Mouse (Mus musculus) stomach, embryonic 14.5 days (tissue): ENCODE data around the gene Ttc7. TPM values are rescaled to one million over a fixed set of nuclear protein-coding genes. Genes with fewer than 3 reads are reported as not detected.
"Not testable (repeated sequence)": the region's sequence is repeated elsewhere in the genome, so short reads cannot be mapped to it uniquely, and the experiment has no call there.

ENCODE experiments used
- ATAC-seq: fragments of 200-750 bp; cut with Nextera tagmentation; 2 replicates; pipeline ENCODE4 v1.8.0; 2017; ENCODE audit warnings: low read depth, moderate TSS enrichment; ENCODE audit not compliant: insufficient number of reproducible peaks, insufficient read depth, low FRiP score
- H3K27ac ChIP-seq: fragments of 300-500 bp; sonication (generic); 2 replicates; pipeline ENCODE4 v1.5.1; 2014; ENCODE audit warnings: mild to moderate bottlenecking, low read length, moderate library complexity, mixed read lengths
- H3K27me3 ChIP-seq: fragments of 300-500 bp; sonication (generic); 2 replicates; pipeline ENCODE4 v1.6.1; 2014; ENCODE audit warnings: low read length, control low read depth, mixed read lengths; ENCODE audit not compliant: control insufficient read depth, insufficient read depth
- H3K36me3 ChIP-seq: fragments of 300-500 bp; sonication (generic); 2 replicates; pipeline ENCODE4 v1.6.1; 2014; ENCODE audit warnings: mild to moderate bottlenecking, control low read depth, low read length, moderate library complexity, mixed read lengths; ENCODE audit not compliant: control insufficient read depth, insufficient read depth
- H3K4me1 ChIP-seq: fragments of 300-500 bp; sonication (generic); 2 replicates; pipeline ENCODE4 v1.6.1; 2014; ENCODE audit warnings: low read length, control low read depth, mixed read lengths; ENCODE audit not compliant: control insufficient read depth, insufficient read depth
- H3K4me2 ChIP-seq: fragments of 300-500 bp; sonication (generic); replicated peaks from 2 replicates; pipeline ENCODE4 v1.6.1; 2014; ENCODE audit warnings: low read depth, low read length, control low read depth
- H3K4me3 ChIP-seq: fragments of 300-500 bp; sonication (generic); 2 replicates; pipeline ENCODE4 v1.5.1; 2014; ENCODE audit warnings: low read depth, low read length, control low read depth
- H3K9ac ChIP-seq: fragments of 300-500 bp; sonication (generic); replicated peaks from 2 replicates; pipeline ENCODE4 v1.6.1; 2014; ENCODE audit warnings: low read depth, mild to moderate bottlenecking, control low read depth, low read length, moderate library complexity, mixed read lengths
- H3K9me3 ChIP-seq: fragments of 300-500 bp; sonication (generic); 2 replicates; pipeline ENCODE4 v1.6.1; 2016; ENCODE audit warnings: low read depth, low read length, control low read depth; ENCODE audit not compliant: control insufficient read depth
- WGBS: fragments of 180-500 bp; shearing (Covaris S2); extraction: QIAGEN DNeasy Blood & Tissue Kit; methylation state at CpG from one replicate; pipeline ENCODE4 v1.1.7; 2014; 5-methylcytosine and 5-hydroxymethylcytosine counted together
- polyA plus RNA-seq: library from polyadenylated mRNA; unstranded; fragments of >200 nt; fragmentation: Nextera tagmentation; extraction: Ambion mirVana; gene quantifications from 2 replicates; pipeline ENCODE4 v1.2.1, GENCODE M21; 2014

Ttc7 gene
- polyA plus RNA-seq, 1 experiment from 2014 or later: 5.9 TPM

DNA sequence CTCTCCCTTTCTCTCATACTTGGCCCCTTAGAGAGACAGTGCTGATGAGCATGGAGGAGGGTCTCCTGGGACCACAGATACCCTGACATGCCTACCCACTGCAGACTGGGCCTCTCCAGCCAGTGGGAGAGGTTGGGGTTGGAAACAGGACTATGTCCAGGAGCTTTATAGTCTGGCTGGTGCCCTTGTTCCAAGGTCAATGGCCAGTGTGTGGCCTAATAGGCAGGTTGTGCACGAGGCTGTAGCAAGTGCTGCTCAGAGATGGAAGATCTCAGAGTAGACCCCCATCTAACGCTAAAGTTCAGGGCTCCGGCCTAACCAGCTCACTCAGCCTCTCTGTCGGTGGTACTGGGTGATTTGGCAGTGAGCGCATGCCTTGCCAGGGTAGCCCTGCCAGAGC lies 9.1 kb downstream of the Ttc7 start:
- Histone ChIP-seq H3K9me3 (no peaks in the 10 kb centered on the region), H3K36me3 (no peaks in the 10 kb centered on the region), H3K4me1 (no peaks in the 10 kb centered on the region), H3K27me3 (no peaks in the 10 kb centered on the region), H3K9ac (no peak overlapping the region), H3K27ac (no peak overlapping the region), H3K4me2 (no peak overlapping the region), H3K4me3 (no peak overlapping the region)
- WGBS: 89% methylated on average over 5 of the region's 5 CpGs
- no peak for ATAC-seq

DNA sequence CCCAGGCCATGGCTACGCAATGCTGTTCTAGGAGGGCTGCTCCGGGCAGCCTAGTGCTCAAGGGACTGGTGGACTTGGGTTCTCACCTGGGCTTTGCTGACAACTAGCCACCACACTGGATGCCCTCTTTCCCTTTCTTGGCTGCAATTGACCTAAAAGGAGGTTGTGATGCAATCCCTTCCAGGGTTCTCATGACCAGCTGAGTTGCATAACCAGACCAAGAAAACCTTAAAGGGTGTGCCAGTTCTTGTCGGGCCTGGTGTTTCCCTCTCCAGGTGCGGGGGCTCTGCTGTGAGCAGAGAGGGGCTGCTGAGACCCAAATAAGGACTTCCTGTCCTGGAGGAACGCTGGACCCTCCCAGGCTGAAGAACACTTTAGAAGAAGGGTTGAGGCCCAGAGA lies 10.4 kb downstream of the Ttc7 start:
- Histone ChIP-seq H3K9ac (no peak overlapping the region), H3K27me3 (no peaks in the 10 kb centered on the region), H3K36me3 (no peaks in the 10 kb centered on the region), H3K4me1 (no peaks in the 10 kb centered on the region), H3K4me2 (no peak overlapping the region), H3K27ac (no peak overlapping the region), H3K4me3 (no peak overlapping the region), H3K9me3 (no peaks in the 10 kb centered on the region)
- 77% methylated on average over 5 of the region's 5 CpGs for WGBS
- ATAC-seq: no peak

DNA sequence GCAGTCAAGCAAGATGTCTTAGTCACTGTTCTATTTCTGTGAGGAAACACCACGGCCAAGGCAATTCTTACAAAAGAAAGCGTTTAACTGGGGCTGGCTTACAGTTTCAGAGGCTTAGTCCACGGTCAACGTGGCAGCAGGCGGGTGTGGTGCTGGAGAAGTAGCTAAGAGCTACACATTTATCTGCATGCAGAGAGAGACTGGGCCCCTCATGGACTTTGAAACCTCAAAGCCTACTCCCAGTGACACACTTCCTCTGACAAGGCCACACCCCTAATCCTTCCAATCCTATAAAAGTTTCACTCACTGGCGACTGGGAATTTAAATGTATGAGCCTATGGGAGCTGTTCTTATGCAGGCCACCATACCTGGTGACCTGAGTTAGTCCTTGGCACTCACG lies 13.1 kb downstream of the Ttc7 start:
- H3K36me3 ChIP-seq: no peaks in the 10 kb centered on the region
- no peaks in the 10 kb centered on the region for H3K4me1 ChIP-seq
- H3K27ac ChIP-seq: no peak overlapping the region
- ATAC-seq: no peak
- H3K9ac ChIP-seq: no peak overlapping the region
- H3K9me3 ChIP-seq: no peaks in the 10 kb centered on the region
- no peak overlapping the region for H3K4me3 ChIP-seq
- WGBS: 81% methylated on average over 7 of the region's 7 CpGs
- no peak overlapping the region for H3K4me2 ChIP-seq
- H3K27me3 ChIP-seq: no peaks in the 10 kb centered on the region

DNA sequence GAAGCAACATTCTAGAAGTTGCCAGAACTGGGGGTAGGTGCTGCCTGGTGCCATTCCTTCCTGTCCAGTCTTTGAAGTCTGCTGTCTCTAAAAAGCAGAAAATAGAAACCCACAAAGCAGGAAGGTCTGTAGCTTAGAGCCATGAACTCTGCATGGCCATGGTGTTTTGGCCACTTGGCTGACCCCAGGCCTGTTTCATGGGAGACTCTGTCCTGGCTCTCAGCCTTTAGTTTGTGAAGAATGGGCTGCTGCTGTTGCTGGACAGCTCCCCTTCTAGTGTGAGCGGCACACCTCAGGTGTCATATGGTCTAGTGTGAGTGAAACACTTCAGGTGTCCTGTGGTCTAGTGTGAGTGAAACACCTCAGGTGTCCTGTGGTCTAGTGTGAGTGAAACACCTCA lies 14.0 kb downstream of the Ttc7 start:
- not testable (repeated sequence) for ATAC-seq, H3K4me3 ChIP-seq, H3K4me2 ChIP-seq, H3K36me3 ChIP-seq, H3K9ac ChIP-seq, H3K27ac ChIP-seq, H3K9me3 ChIP-seq, H3K27me3 ChIP-seq, H3K4me1 ChIP-seq
- WGBS: 68% methylated on average over 1 of the region's 1 CpGs

DNA sequence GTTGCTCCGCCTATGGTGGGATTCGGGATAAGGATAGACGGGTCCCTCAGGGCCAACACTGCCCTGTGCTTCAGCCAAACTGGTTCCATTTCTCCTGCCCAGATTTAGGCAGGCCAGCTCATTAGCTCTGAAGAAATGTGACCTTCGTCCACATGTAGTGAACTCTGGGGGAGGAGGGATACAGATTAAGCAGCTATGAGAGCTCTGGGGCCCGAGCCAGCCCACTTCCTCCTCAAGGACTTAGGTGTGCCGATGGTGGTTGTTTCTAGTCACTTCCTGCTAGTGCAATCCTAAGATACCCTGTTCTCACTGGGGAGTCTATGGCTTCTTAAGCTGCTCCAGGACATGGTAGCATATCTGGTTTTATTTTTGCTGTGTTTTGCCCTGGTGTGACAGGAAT lies 16.3 kb downstream of the Ttc7 start:
- no peaks in the 10 kb centered on the region for H3K9me3 ChIP-seq
- 64% methylated on average over 6 of the region's 6 CpGs for WGBS
- ATAC-seq: no peak

DNA sequence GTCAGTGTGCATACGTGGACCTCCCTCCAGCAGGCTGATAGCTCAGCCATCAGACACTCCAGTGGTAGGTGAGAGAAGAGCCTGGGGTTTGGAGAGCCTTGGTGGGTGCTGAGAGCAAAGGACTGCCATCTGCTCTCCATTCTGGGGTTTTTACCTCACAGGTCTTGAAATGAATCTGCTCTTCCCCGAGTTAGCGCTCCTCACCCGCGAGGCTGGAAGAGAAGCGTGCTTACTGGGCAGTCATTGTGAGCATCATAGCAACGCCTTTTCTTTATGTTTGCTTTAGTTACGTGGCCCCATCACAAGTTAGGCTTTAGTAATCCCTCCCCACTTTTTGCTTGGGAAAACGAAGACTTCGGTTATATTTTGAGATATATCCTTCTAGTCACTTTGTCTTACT lies 17.7 kb downstream of the Ttc7 start:
- no peak overlapping the region for H3K4me2 ChIP-seq
- no peak overlapping the region for H3K27ac ChIP-seq
- 78% methylated on average over 10 of the region's 10 CpGs for WGBS
- H3K36me3 ChIP-seq: no peaks in the 10 kb centered on the region
- H3K4me1 ChIP-seq: peaks cover 2% of the 10 kb centered on the region; the same call in 1 of the 2 replicates
- H3K9me3 ChIP-seq: no peaks in the 10 kb centered on the region
- no peak for ATAC-seq
- H3K27me3 ChIP-seq: no peaks in the 10 kb centered on the region
- no peak overlapping the region for H3K4me3 ChIP-seq
- H3K9ac ChIP-seq: no peak overlapping the region

More for the DNA sequence above, 16.3 kb downstream of the Ttc7 start:
- Histone ChIP-seq H3K4me1 (peaks cover 2% of the 10 kb centered on the region; the same call in 1 of the 2 replicates), H3K36me3 (no peaks in the 10 kb centered on the region), H3K9ac (no peak overlapping the region), H3K4me3 (no peak overlapping the region), H3K4me2 (no peak overlapping the region), H3K27me3 (no peaks in the 10 kb centered on the region), H3K27ac (no peak overlapping the region)

DNA sequence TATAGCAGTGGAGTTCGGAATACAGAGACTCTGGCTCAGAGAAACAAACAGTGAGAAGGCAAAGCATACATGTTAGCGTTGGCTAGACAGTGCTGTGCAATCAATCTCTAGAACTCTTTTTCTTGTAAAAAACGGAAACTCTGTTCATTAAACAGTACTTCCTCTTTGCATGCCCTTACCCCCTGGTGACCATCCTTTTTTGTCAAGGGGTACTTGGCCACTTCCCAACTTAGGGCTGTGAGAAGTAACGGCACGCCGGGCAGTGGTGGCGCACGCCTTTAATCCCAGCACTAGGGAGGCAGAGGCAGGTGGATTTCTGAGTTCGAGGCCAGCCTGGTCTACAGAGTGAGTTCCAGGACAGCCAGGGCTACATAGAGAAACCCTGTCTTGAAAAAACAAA lies 18.9 kb downstream of the Ttc7 start:
- H3K36me3 ChIP-seq, H3K27me3 ChIP-seq, H3K9ac ChIP-seq, H3K4me1 ChIP-seq, H3K9me3 ChIP-seq, H3K4me3 ChIP-seq, ATAC-seq, H3K4me2 ChIP-seq, H3K27ac ChIP-seq: not testable (repeated sequence)
- WGBS: 83% methylated on average over 9 of the region's 9 CpGs

DNA sequence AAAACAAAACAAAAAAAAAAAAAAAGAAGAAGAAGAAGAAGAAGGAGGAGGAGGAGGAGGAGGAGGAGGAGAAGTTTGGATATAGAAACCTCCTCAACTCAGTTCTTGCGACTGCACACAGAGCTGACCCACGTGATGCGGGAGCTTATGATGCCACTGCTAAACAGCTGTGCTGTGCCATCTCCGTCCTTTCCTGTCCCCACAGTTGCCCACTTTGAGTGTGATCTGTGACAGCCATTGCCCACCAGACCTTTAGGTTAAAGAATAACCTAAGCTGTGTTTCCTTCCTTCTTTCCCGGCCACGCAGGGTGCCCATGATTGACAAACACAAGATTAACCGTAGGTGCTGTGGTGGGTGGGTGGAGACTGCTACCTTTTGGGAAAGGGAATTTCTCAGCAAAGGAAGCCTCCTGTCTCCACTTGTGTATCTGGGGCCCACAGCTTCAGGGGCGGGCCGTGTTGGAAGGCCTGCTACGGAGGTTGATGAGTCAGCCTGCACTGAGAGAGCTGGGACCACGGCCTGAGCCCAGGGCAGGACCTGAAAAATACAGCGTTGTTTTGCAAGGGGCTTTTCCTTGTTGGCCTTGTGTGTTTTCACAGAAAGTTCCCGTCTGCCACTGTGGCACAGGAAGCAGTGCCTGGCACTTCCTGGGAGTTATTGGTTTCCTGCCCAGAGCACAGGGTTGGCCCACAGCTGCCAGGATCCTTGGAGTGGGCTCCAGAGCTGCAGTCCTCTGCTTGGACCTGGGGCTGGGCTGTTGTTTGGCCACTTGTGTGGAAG lies 19.5 kb downstream of the Ttc7 start:
- H3K4me2 ChIP-seq: no peak overlapping the region
- no peaks in the 10 kb centered on the region for H3K36me3 ChIP-seq
- H3K4me3 ChIP-seq: no peak overlapping the region
- H3K27ac ChIP-seq: peak overlapping the region; percentile 28; the same call in 1 of the 2 replicates
- H3K27me3 ChIP-seq: no peaks in the 10 kb centered on the region
- H3K4me1 ChIP-seq: peaks cover 2% of the 10 kb centered on the region; the same call in 1 of the 2 replicates
- ATAC-seq: peak; percentile 77; the same call in 1 of the 2 replicates
- 66% methylated on average over 13 of the region's 13 CpGs for WGBS
- H3K9ac ChIP-seq: no peak overlapping the region
- no peaks in the 10 kb centered on the region for H3K9me3 ChIP-seq
